Mouse (Mus musculus): ENCODE measurements at regions not wholly inside any gene's neighbourhood (a gene's known extent, or its start where the extent isn't known, plus 50 kb on each side); places are given as distances from the start of the nearest gene placed in this dataset.

DNA sequence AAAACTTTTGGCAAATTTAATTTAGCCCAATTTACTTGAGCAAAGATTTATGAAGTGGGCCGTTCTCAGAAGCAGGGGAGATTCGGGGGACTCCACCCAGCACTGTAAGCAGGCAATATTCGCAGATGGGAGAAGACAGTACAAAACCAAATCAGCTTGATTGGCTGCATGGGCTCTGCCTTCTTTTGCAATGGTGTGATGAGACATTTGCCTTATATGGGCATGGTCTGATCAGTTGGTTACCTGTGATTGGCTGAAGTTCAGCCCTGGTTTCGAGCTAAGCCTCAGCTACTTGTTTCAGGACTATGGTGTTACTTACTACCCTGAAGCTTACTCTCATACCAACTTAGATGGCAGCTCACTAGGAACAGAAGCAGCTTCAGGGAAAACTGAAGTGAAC lies 185.6 kb upstream of the Arhgap18 start:
- no peak for TF ChIP-seq EP300 (IDR thresholded peaks at IDR 0.05; ENCODE audit: insufficient read depth, low read depth, low read length)
- TF ChIP-seq CTCF (IDR thresholded peaks at IDR 0.05) = no peak
